Mouse (Mus musculus): ENCODE data around the gene Msrb1. TPM values are rescaled to one million over a fixed set of nuclear protein-coding genes. Genes with fewer than 3 reads are reported as not detected.

The Msrb1 gene
- total RNA-seq, 2 experiments from 2014 or later = 192 to 205 TPM

Other genes starting within 250 kb of the Msrb1 start
- under 1 TPM; 0.05 TPM for gene Caskin1, start 248.0 kb upstream of the Msrb1 start, total RNA-seq (2021)
- 10 to 100 TPM; 23.7 to 30.2 TPM for gene Traf7, start 208.7 kb upstream of the Msrb1 start, total RNA-seq (2021)
- under 1 TPM in 1 of 2 experiments, not detected in 1; 0.20 TPM for gene Rab26, start 202.4 kb upstream of the Msrb1 start, total RNA-seq (2021)
- gene Pkd1, start 186.8 kb upstream of the Msrb1 start, total RNA-seq (2021) = 10 to 100 TPM; 19.8 to 20.3 TPM
- gene Tsc2, start 104.0 kb upstream of the Msrb1 start, total RNA-seq (2021) = 10 to 100 TPM; 74.9 to 76.8 TPM
- gene Nthl1, start 104.0 kb upstream of the Msrb1 start, total RNA-seq (2021) = 1 to 10 TPM; 2.3 TPM
- gene Slc9a3r2, start 86.3 kb upstream of the Msrb1 start, total RNA-seq (2021) = 10 to 100 TPM; 27.1 to 36.9 TPM
- not detected for gene Npw, start 78.2 kb upstream of the Msrb1 start, total RNA-seq (2021)
- gene Zfp598, start 67.0 kb upstream of the Msrb1 start, total RNA-seq (2021) = 10 to 100 TPM; 18.0 to 18.5 TPM
- not detected for gene Syngr3, start 46.7 kb upstream of the Msrb1 start, total RNA-seq (2021)
- gene Gfer, start 40.5 kb upstream of the Msrb1 start, total RNA-seq (2021) = 10 to 100 TPM; 30.3 to 33.3 TPM
- 1 to 10 TPM in 1 of 2 experiments, under 1 TPM in 1; 0.47 to 1.4 TPM for gene Noxo1, start 40.4 kb upstream of the Msrb1 start, total RNA-seq (2021)
- 10 to 100 TPM; 15.1 to 16.1 TPM for gene Tbl3, start 29.0 kb upstream of the Msrb1 start, total RNA-seq (2021)
- gene Rnf151, start 18.6 kb upstream of the Msrb1 start, total RNA-seq (2021) = not detected
- gene Rps2, start 18.5 kb upstream of the Msrb1 start, total RNA-seq (2021) = 100 to 1,000 TPM; 500 to 582 TPM
- 100 to 1,000 TPM; 420 to 464 TPM for gene Ndufb10, start 12.2 kb upstream of the Msrb1 start, total RNA-seq (2021)
- gene Rpl3l, start 8.8 kb upstream of the Msrb1 start, total RNA-seq (2021) = 100 to 1,000 TPM; 743 to 791 TPM
- gene Hs3st6, start 16.3 kb downstream of the Msrb1 start, total RNA-seq (2021) = not detected
- not detected for gene Meiob, start 67.6 kb downstream of the Msrb1 start, total RNA-seq (2021)
- 10 to 100 TPM; 66.0 to 77.0 TPM for gene Hagh, start 103.5 kb downstream of the Msrb1 start, total RNA-seq (2021)
- gene Fahd1, start 113.7 kb downstream of the Msrb1 start, total RNA-seq (2021) = 10 to 100 TPM; 40.3 to 42.1 TPM
- gene Igfals, start 129.4 kb downstream of the Msrb1 start, total RNA-seq (2021) = 1 to 10 TPM; 3.3 to 3.8 TPM
- gene Nubp2, start 149.7 kb downstream of the Msrb1 start, total RNA-seq (2021) = 10 to 100 TPM; 10.0 TPM
- 10 to 100 TPM; 25.4 to 31.0 TPM for gene Spsb3, start 150.0 kb downstream of the Msrb1 start, total RNA-seq (2021)
- 10 to 100 TPM in 1 of 2 experiments, 1 to 10 TPM in 1; 9.3 to 10.2 TPM for gene Eme2, start 158.4 kb downstream of the Msrb1 start, total RNA-seq (2021)
- 10 to 100 TPM; 84.6 to 90.2 TPM for gene Mrps34, start 158.5 kb downstream of the Msrb1 start, total RNA-seq (2021)
- 10 to 100 TPM; 10.3 to 11.7 TPM for gene Nme3, start 159.9 kb downstream of the Msrb1 start, total RNA-seq (2021)
- 10 to 100 TPM; 16.2 to 24.4 TPM for gene Mapk8ip3, start 200.3 kb downstream of the Msrb1 start, total RNA-seq (2021)
- 1 to 10 TPM; 6.2 to 6.8 TPM for gene Jpt2, start 224.0 kb downstream of the Msrb1 start, total RNA-seq (2021)

Measured in gastrocnemius, postnatal 36 days (tissue).